Mouse (Mus musculus): ENCODE results near the gene Clpx.
"Not testable (repeated sequence)": the region's sequence is repeated elsewhere in the genome, so short reads cannot be mapped to it uniquely, and the experiment has no call there.

The Clpx gene

GRCm38 (mm10) chr9:65293973-65294715 lies at the start of gene Clpx:
Gene Clpx (plus strand): TSS chr9:65294260.
- peak; percentile 96 for DNase-seq

GRCm38 (mm10) chr9:65247502-65248376 lies 46.3 kb upstream of the Clpx start:
- DNase-seq = no peak

GRCm38 (mm10) chr9:65248377-65248690 lies 45.7 kb upstream of the Clpx start:
- DNase-seq = no peak

GRCm38 (mm10) chr9:65252026-65252425 lies 42.0 kb upstream of the Clpx start:
- DNase-seq = no peak

GRCm38 (mm10) chr9:65255906-65256600 lies 38.0 kb upstream of the Clpx start:
- DNase-seq = no peak

- DNase-seq = no peak
Observed at GRCm38 (mm10) chr9:65257218-65257910, 36.7 kb upstream of the Clpx start.

- no peak for DNase-seq
Observed at GRCm38 (mm10) chr9:65259366-65259765, 34.7 kb upstream of the Clpx start.

GRCm38 (mm10) chr9:65261591-65262230 lies 32.3 kb upstream of the Clpx start:
- no peak for DNase-seq

- DNase-seq = no peak
Observed at GRCm38 (mm10) chr9:65262641-65263120, 31.4 kb upstream of the Clpx start.

- no peak for DNase-seq
Observed at GRCm38 (mm10) chr9:65264959-65265358, 29.1 kb upstream of the Clpx start, which contains the start of gene Cilp. Gene Cilp (plus strand): TSS chr9:65265180.

GRCm38 (mm10) chr9:65267742-65268515 lies 26.1 kb upstream of the Clpx start:
- DNase-seq = no peak

GRCm38 (mm10) chr9:65273048-65273809 lies 20.8 kb upstream of the Clpx start:
- DNase-seq = no peak

GRCm38 (mm10) chr9:65273873-65274272 lies 20.2 kb upstream of the Clpx start:
- DNase-seq = no peak

- DNase-seq = not testable (repeated sequence)
Observed at GRCm38 (mm10) chr9:65274851-65275250, 19.2 kb upstream of the Clpx start.

- no peak for DNase-seq
Observed at GRCm38 (mm10) chr9:65275810-65276530, 18.1 kb upstream of the Clpx start.

- DNase-seq = no peak
Observed at GRCm38 (mm10) chr9:65281536-65282151, 12.4 kb upstream of the Clpx start.

- DNase-seq = peak; percentile 23 to 35
Observed at GRCm38 (mm10) chr9:65283301-65283700, 10.8 kb upstream of the Clpx start.

- DNase-seq = peak; percentile 20 to 28
Observed at GRCm38 (mm10) chr9:65288252-65288651, 5.8 kb upstream of the Clpx start.

GRCm38 (mm10) chr9:65289988-65290387 lies 4.1 kb upstream of the Clpx start:
- DNase-seq = no peak

All from B cell, adult 2 months (primary cell).